Comparison of ENCODE assay signal across 24 mouse cellular contexts in genomic region chr5:102670206-102670605, GRCm38 (mm10).
DNase-seq lines count a peak whose midpoint lies in the region; ATAC-seq and TF ChIP-seq lines count a peak whose summit lies in the region.
"Had no signal": no experiment of that assay in that cellular context is flagged by ENCODE, and none has a peak within 500 bp of the region (broad histone marks: within the 10 kb centered on the region; RNA-seq: fewer than 3 reads in every experiment).

No protein-coding gene starts in this region.

- no peak overlapping the region for H3K4me2 ChIP-seq in embryonic facial prominence, embryonic 12.5 days (replicated peaks)
- H3K4me2 ChIP-seq in lung, embryonic 14.5 days = no peak overlapping the region
- H3K4me2 ChIP-seq in embryonic facial prominence, embryonic 14.5 days (ENCODE audit: low read depth, low read length) = no peak overlapping the region
- H3K4me2 ChIP-seq in forebrain, postnatal 0 days (ENCODE audit: low read depth) = no peak overlapping the region
- H3K4me2 ChIP-seq: forebrain, embryonic 12.5 days; hindbrain, embryonic 13.5 days; liver, embryonic 11.5 days; midbrain, embryonic 11.5 days had no signal

- 0 out of 2 replicates have a peak overlapping the region, but pooled peaks have one; percentile 19 for H3K27ac ChIP-seq in embryonic facial prominence, embryonic 12.5 days
- no peak overlapping the region for H3K27ac ChIP-seq in embryonic facial prominence, embryonic 10.5 days (replicated peaks)
- peak overlapping the region; percentile 80 for H3K27ac ChIP-seq in lung, embryonic 14.5 days (ENCODE audit: low read depth)
- H3K27ac ChIP-seq in embryonic facial prominence, embryonic 14.5 days (replicated peaks; ENCODE audit: low read depth, low read length) = 0 out of 2 replicates have a peak overlapping the region, but pooled peaks have one; percentile 16
- peak overlapping the region; percentile 18; the same call in 1 of the 2 replicates for H3K27ac ChIP-seq in small intestine, adult 2 months (ENCODE audit: insufficient read depth, low read depth, low read length)
- no peak overlapping the region for H3K27ac ChIP-seq in forebrain, postnatal 0 days (ENCODE audit: low read depth, low read length)
- H3K27ac ChIP-seq: forebrain, embryonic 12.5 days; hindbrain, embryonic 13.5 days; limb, embryonic 10.5 days had no signal

- ATAC-seq in embryonic facial prominence, embryonic 12.5 days (ENCODE audit: insufficient number of reproducible peaks, insufficient read depth, low FRiP score, low TSS enrichment) = no peak
- no peak for ATAC-seq in lung, embryonic 14.5 days (ENCODE audit: insufficient read depth)
- no peak for ATAC-seq in embryonic facial prominence, embryonic 14.5 days (ENCODE audit: low read depth)
- ATAC-seq in forebrain, postnatal 0 days = no peak
- ATAC-seq: liver, postnatal 0 days had no signal

- H3K4me3 ChIP-seq in embryonic facial prominence, embryonic 12.5 days = no peak overlapping the region
- no peak overlapping the region for H3K4me3 ChIP-seq in embryonic facial prominence, embryonic 10.5 days
- H3K4me3 ChIP-seq in lung, embryonic 14.5 days (ENCODE audit: low read depth, low read length) = no peak overlapping the region
- no peak overlapping the region for H3K4me3 ChIP-seq in embryonic facial prominence, embryonic 14.5 days (ENCODE audit: low read depth, low read length)
- H3K4me3 ChIP-seq in small intestine, adult 2 months (ENCODE audit: low read depth, low read length) = no peak overlapping the region
- no peak overlapping the region for H3K4me3 ChIP-seq in forebrain, postnatal 0 days (ENCODE audit: low read depth, low read length)
- H3K4me3 ChIP-seq: forebrain, embryonic 12.5 days; hindbrain, embryonic 13.5 days; limb, embryonic 10.5 days had no signal

- H3K27me3 ChIP-seq in embryonic facial prominence, embryonic 12.5 days = no peaks in the 10 kb centered on the region
- H3K27me3 ChIP-seq in embryonic facial prominence, embryonic 10.5 days (replicated peaks; ENCODE audit: low read depth, poor library complexity, severe bottlenecking) = no peaks in the 10 kb centered on the region
- H3K27me3 ChIP-seq in lung, embryonic 14.5 days (ENCODE audit: insufficient read depth, low read length) = no peaks in the 10 kb centered on the region
- no peaks in the 10 kb centered on the region for H3K27me3 ChIP-seq in embryonic facial prominence, embryonic 14.5 days (replicated peaks; ENCODE audit: control insufficient read depth, insufficient read depth, low read length)
- H3K27me3 ChIP-seq in small intestine, adult 2 months (ENCODE audit: control insufficient read depth, insufficient read depth, low read length) = no peaks in the 10 kb centered on the region
- no peaks in the 10 kb centered on the region for H3K27me3 ChIP-seq in forebrain, postnatal 0 days (ENCODE audit: insufficient read depth, low read length)
- H3K27me3 ChIP-seq: forebrain, embryonic 12.5 days; hindbrain, embryonic 13.5 days had no signal

- peaks cover 14% of the 10 kb centered on the region; the same call in 1 of the 2 replicates for H3K4me1 ChIP-seq in embryonic facial prominence, embryonic 12.5 days
- H3K4me1 ChIP-seq in embryonic facial prominence, embryonic 10.5 days = peaks cover 12% of the 10 kb centered on the region
- no peaks in the 10 kb centered on the region; the same call in 1 of the 2 replicates for H3K4me1 ChIP-seq in lung, embryonic 14.5 days (ENCODE audit: insufficient read depth)
- peaks cover 20% of the 10 kb centered on the region for H3K4me1 ChIP-seq in embryonic facial prominence, embryonic 14.5 days (ENCODE audit: control insufficient read depth, insufficient read depth, low read length)
- H3K4me1 ChIP-seq in small intestine, adult 2 months (ENCODE audit: control insufficient read depth, insufficient read depth, insufficient read length, low read length) = no peaks in the 10 kb centered on the region
- no peaks in the 10 kb centered on the region for H3K4me1 ChIP-seq in forebrain, postnatal 0 days (ENCODE audit: insufficient read depth)

- no peak overlapping the region for H3K9ac ChIP-seq in embryonic facial prominence, embryonic 12.5 days
- H3K9ac ChIP-seq in lung, embryonic 14.5 days = no peak overlapping the region
- H3K9ac ChIP-seq in embryonic facial prominence, embryonic 14.5 days (ENCODE audit: low read depth, low read length) = no peak overlapping the region
- H3K9ac ChIP-seq in forebrain, postnatal 0 days = no peak overlapping the region
- H3K9ac ChIP-seq: forebrain, embryonic 12.5 days; hindbrain, embryonic 13.5 days; liver, postnatal 0 days had no signal

- DNase-seq in embryonic facial prominence, embryonic 10.5 days (ENCODE audit: low spot score) = no peak
- no peak for DNase-seq in lung, embryonic 14.5 days
- DNase-seq in lung, postnatal 4 days = no peak
- no peak for DNase-seq in embryonic facial prominence, embryonic 14.5 days (ENCODE audit: low spot score)
- no peak for DNase-seq in forebrain, postnatal 0 days
- no peak for DNase-seq in spleen, postnatal 36 days (ENCODE audit: low spot score in 2 of 2)
- DNase-seq: adrenal gland, postnatal 10 days; cerebellum, adult 2 months; cerebellum, postnatal 25 days; embryo, embryonic 11 days; gastrocnemius, postnatal 10 days; kidney, adult 9 months; kidney, postnatal 14 days; liver, postnatal 0 days; right cerebral cortex, adult 18-20 months; thymus, adult 2 months; thymus, postnatal 4 days had no signal

- no peaks in the 10 kb centered on the region for H3K9me3 ChIP-seq in embryonic facial prominence, embryonic 12.5 days
- H3K9me3 ChIP-seq in embryonic facial prominence, embryonic 10.5 days = no peaks in the 10 kb centered on the region
- H3K9me3 ChIP-seq in lung, embryonic 14.5 days (ENCODE audit: low read depth, low read length) = no peaks in the 10 kb centered on the region
- no peaks in the 10 kb centered on the region for H3K9me3 ChIP-seq in embryonic facial prominence, embryonic 14.5 days (ENCODE audit: control insufficient read depth, low read length)
- no peaks in the 10 kb centered on the region for H3K9me3 ChIP-seq in forebrain, postnatal 0 days (ENCODE audit: low read length)
- H3K9me3 ChIP-seq: forebrain, embryonic 12.5 days; hindbrain, embryonic 13.5 days; limb, embryonic 10.5 days had no signal

- no peaks in the 10 kb centered on the region for H3K36me3 ChIP-seq in embryonic facial prominence, embryonic 12.5 days
- H3K36me3 ChIP-seq in embryonic facial prominence, embryonic 10.5 days (replicated peaks) = no peaks in the 10 kb centered on the region
- no peaks in the 10 kb centered on the region for H3K36me3 ChIP-seq in lung, embryonic 14.5 days (ENCODE audit: insufficient read depth)
- no peaks in the 10 kb centered on the region for H3K36me3 ChIP-seq in embryonic facial prominence, embryonic 14.5 days (ENCODE audit: control insufficient read depth, insufficient read depth, low read length)
- no peaks in the 10 kb centered on the region for H3K36me3 ChIP-seq in small intestine, adult 2 months (ENCODE audit: control insufficient read depth, insufficient read depth, low read length)
- no peaks in the 10 kb centered on the region for H3K36me3 ChIP-seq in forebrain, postnatal 0 days (ENCODE audit: insufficient read depth)
- H3K36me3 ChIP-seq: forebrain, embryonic 12.5 days; hindbrain, embryonic 13.5 days; limb, embryonic 10.5 days had no signal

- no peak for TF ChIP-seq CTCF in lung, embryonic 14.5 days (IDR thresholded peaks at IDR 0.05; ENCODE audit: low read depth)
- no peak for TF ChIP-seq CTCF in small intestine, adult 2 months (IDR thresholded peaks at IDR 0.05; ENCODE audit: extremely low read depth, insufficient read length, insufficient replicate concordance, low read depth, low read length)
- no peak for TF ChIP-seq CTCF in forebrain, postnatal 0 days (IDR thresholded peaks at IDR 0.05; ENCODE audit: low read depth)

- whole genome bisulfite sequencing in embryonic facial prominence, embryonic 12.5 days = 71% methylated on average over 4 of the region's 4 CpGs
- WGBS in embryonic facial prominence, embryonic 10.5 days = 83% methylated on average over 4 of the region's 4 CpGs
- 39% methylated on average over 4 of the region's 4 CpGs for whole genome bisulfite sequencing in lung, embryonic 14.5 days
- WGBS in embryonic facial prominence, embryonic 14.5 days = 59% methylated on average over 4 of the region's 4 CpGs
- 69% methylated on average over 4 of the region's 4 CpGs for WGBS in small intestine, adult 2 months
- WGBS in forebrain, postnatal 0 days = 74% methylated on average over 4 of the region's 4 CpGs

- TF ChIP-seq POLR2A in small intestine, adult 2 months (IDR thresholded peaks at IDR 0.05; ENCODE audit: low read depth, low read length) = no peak

Comparison
In these comparisons a context has a peak if more than half of its experiments do, and no peak if none do; other contexts are left out.
1. H3K27ac ChIP-seq: peak in embryonic facial prominence, embryonic 12.5 days (single experiment), lung, embryonic 14.5 days (single experiment), embryonic facial prominence, embryonic 14.5 days (single experiment) and small intestine, adult 2 months (single experiment); none in embryonic facial prominence, embryonic 10.5 days (single experiment) and forebrain, postnatal 0 days (single experiment).